Mouse (Mus musculus) thymus, postnatal 4 days (tissue): ENCODE data around the gene Olfr1389.
"Not testable (repeated sequence)": the region's sequence is repeated elsewhere in the genome, so short reads cannot be mapped to it uniquely, and the experiment has no call there.

Experiments
- DNase-seq: peaks from one replicate; pipeline ENCODE4 v3.0.0; 2021

Olfr1389 gene

DNA sequence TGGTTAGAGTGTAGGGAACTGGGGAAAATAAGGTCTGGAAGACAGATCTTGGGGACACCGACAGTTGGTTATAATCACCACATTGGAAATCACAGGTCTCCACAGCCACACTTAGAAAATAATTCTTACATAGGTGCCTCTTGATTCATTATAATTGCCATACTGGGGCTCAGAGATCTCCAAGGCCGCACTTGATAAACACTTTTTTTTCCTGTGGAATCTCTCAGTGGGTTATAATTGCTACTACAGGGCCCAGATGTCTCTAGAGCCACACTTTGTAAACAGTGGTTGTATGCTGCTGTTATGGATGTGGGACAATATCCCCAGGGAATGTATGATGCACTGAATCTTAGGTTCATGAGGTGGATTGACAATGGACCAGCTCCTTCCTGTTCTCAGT is at the start of gene Olfr1389:
Olfr1389 (plus strand) TSS at position 301 of the 400 bp plus-strand sequence.
- no peak for DNase-seq

DNA sequence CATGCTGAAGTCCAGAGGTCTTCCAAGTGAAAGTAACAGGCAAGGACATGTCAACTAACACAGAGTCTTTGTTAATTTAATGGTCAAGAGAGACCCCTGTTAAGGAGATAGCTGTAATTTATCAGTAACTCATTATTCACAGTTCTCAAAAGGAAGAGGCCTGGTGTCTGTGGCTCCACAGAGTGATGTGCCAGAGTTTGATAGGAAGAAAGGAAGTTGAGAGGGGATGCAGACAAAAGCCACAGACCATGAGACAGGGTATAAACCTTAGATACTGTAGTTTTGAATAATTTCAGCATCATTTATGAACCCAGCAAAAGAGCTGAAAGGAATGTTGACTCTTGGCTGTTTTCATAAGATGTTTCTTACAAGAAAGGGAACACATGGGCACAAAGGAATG is 39.7 kb upstream of the Olfr1389 start:
- no peak for DNase-seq

DNA sequence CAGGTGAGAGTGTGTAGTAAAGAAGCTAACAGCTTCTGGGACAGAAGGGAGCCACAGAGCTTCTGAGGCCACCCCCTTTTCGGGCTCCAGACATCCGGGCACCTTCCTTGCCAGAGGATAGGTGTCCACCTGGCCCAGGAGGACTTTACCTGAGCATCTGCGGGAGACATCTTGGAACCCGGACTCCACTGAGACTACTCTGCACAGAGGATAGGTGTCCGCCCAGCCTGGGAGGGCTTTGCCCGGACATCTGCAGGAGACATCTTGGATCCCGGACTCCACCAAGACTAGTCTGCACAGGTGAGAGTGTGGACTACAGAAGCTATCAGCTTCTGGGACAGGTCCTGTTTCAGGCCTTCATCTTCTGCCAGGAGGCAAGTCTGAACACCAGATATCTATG is 36.7 kb upstream of the Olfr1389 start:
- not testable (repeated sequence) for DNase-seq

DNA sequence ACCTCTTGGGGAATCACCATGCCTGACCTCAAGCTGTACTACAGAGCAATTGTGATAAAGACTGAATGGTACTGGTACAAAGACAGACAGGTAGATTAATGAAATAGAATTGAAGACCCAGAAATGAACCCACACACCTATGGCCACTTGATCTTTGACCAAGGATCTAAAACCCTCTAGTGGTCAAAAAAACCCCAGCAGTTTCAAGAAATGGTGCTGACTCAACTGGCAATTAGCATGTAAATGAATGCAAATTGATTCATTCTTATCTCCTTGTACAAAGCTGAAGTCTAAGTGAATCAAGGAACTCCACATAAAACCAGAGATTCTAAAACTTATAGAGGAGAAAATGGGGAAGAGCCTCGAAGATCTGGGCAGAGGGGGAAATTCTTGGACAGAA is 30.2 kb upstream of the Olfr1389 start:
- DNase-seq, result not testable (repeated sequence)

DNA sequence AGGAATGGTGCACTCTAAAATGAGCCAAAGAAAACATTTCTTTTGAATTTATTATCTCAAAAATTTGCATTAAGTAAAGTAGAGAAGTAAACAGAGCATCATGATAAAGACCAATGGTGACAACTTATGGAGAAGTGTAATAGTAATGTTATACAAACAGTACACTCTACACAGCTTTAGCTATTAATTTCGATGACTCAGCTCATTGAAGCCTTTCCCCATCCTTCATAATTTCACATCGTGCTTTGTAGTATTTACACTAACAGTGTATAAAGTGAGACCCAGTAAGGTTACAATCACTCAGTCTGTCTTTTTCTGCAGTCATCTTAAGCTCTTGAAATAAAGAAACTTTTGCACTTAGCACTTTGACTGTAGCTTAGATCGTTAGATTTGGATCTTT is 16.1 kb upstream of the Olfr1389 start:
- DNase-seq, result no peak

DNA sequence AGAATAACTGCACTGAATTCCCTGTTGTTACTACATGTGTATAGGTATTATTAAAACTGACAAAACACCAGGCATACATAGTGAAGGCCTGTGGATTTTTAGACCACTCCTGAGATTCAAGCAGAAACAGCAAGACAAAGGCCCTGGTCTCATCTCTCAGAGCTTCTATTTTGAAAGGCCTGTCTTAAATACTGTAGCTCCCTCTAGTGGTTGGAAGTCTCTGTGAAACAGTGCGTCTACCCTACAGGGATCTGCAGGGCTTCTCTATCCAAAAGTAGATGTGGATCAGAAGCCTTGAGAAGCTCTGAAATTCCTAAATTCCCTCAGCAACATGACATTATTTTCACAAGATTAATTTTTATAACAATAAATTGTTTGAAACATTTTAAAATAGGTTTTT is 12.3 kb upstream of the Olfr1389 start:
- DNase-seq, result no peak

DNA sequence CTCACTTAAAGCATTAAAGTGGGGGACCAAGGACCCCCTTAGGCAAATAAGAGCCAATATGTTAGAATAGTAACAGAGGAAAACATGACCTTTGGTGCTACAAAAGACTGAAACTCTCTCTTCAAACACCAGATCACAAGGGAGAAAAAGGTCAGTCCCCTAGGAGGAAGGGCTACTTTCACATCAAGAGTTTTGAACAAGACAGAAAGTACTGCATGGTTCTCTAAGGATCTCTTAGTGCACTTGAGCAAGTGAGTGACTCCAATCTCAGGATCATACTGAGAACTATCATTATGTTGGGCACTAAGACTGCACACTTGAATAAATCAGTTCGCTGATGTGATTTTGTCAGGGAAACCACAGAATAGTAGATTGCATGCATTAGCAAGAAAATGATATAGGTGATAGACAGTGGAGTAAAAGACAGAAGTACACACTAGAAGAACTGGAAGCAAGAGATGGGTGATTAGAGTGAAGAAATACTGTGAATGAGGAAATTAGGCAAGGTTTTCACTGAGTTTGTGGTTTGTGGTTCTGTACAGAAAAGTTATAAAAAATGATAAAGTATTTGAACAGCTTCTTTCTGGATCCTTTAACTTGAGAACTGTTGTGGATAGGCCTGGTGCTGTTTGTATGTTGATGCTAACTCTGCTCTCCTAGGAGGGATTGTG is 2.5 kb downstream of the Olfr1389 start:
- DNase-seq, result no peak

DNA sequence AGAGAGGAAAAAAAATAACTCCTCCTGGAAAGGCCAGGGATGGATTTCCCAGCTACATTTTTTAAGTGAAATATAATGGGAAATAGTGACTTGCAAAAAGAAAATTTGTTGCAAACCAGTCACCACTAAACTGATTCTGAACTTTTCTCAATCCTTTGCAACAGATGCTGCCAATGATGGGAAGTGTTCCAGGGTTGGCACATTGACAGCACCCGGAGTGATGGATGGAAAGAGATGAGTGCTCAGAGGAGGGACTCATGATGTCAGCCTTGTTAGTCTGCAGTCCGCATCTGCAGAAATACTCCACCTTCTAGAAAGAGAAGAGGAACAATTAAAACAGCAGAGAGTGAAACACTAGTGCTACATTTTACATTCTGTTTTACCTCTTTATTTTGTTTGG is 6.8 kb downstream of the Olfr1389 start:
- DNase-seq, result no peak

DNA sequence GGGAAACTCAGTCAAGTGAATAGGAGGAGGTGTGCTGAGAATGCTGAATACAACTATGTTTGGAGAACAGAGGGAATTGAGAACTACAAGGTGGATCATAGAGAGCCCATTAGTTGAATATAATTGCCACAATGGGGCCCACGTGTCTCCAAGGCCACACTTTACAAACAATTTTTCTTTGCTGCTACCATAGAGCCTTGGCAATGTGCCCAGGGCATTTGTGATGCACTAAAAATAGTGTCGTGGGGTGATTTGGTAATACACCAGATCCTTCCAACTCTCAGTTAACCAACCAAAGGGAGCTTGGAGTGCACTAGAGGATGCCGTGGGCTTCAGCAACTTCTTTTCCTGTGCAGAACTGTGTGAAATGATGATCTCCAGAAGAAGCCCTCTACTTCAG is 13.5 kb downstream of the Olfr1389 start, which contains the start of gene Olfr1388:
Olfr1388 (plus strand) TSS at position 214 of the 400 bp plus-strand sequence.
- DNase-seq, result no peak

DNA sequence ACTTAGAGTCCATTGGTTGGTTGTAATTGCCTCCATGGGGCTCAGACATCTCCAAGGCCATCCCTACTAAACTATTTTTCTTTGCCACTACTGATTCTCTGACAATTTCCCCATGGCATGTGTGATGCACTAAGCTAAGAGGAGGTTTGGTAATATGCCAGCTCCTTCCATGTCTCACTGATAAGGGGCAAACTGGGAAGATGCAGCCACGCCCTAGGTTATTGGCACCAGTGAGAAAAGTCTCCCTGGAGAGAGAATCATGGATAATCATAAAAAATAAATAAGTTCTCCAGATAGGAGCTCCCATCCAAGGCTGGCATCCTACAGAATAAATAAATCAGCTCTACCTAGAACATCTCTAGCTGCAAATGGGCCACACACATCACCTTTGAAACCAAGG is 32.2 kb downstream of the Olfr1389 start, which contains the start of gene Olfr1387:
Olfr1387 (plus strand) TSS at position 301 of the 400 bp plus-strand sequence.
- DNase-seq, result no peak

DNA sequence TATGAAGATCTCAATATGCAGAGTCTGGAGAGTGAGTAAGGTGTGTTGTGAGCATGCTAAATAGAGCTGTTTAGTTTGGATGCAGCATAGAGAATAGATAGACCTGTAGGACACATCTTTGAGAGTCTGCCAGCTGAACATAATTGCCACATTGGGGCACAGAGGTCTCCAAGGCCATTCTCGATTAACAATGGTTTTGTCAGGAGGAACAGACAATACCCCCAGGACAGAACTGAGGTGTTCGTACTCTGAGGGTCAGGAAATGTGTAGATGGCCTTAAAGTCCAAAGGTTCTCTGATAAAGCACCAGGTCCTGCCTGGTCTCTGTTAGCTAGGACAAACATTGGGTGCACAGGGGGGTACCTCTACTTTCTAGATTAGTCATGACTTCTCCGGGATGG is 41.9 kb downstream of the Olfr1389 start, which contains the start of gene Olfr1386:
Olfr1386 (plus strand) TSS at position 301 of the 400 bp plus-strand sequence.
- not testable (repeated sequence) for DNase-seq
